Mouse (Mus musculus) liver, embryonic 15.5 days (tissue): Measurements from ENCODE around the gene Bcl7c. TPM values are rescaled to one million over a fixed set of nuclear protein-coding genes. Genes with fewer than 3 reads are reported as not detected.
"Not testable (repeated sequence)": the region's sequence is repeated elsewhere in the genome, so short reads cannot be mapped to it uniquely, and the experiment has no call there.

Experiments used
- ATAC-seq: fragments of 200-750 bp; cut with Nextera tagmentation; 2 replicates; pipeline ENCODE4 v1.8.0; 2017; ENCODE audit warnings: moderate number of reproducible peaks, mild to moderate bottlenecking, moderate library complexity; ENCODE audit not compliant: insufficient read depth
- H3K27ac ChIP-seq: fragments of 300-500 bp; sonication (generic); replicated peaks from 2 replicates; pipeline ENCODE4 v1.5.1; 2015; ENCODE audit warnings: mild to moderate bottlenecking, inconsistent platforms
- H3K27me3 ChIP-seq: fragments of 300-500 bp; sonication (generic); 2 replicates; pipeline ENCODE4 v1.6.1; 2015; ENCODE audit warnings: mild to moderate bottlenecking, inconsistent platforms
- H3K36me3 ChIP-seq: fragments of 300-500 bp; sonication (generic); replicated peaks from 2 replicates; pipeline ENCODE4 v1.6.1; 2015; ENCODE audit warnings: moderate library complexity, mild to moderate bottlenecking, inconsistent platforms
- H3K4me1 ChIP-seq: fragments of 300-500 bp; sonication (generic); replicated peaks from 2 replicates; pipeline ENCODE4 v1.6.1; 2015; ENCODE audit warnings: inconsistent platforms
- H3K4me2 ChIP-seq: fragments of 300-500 bp; sonication (generic); 2 replicates; pipeline ENCODE4 v1.6.1; 2015; ENCODE audit warnings: moderate library complexity, mild to moderate bottlenecking, inconsistent platforms
- H3K4me3 ChIP-seq: fragments of 300-500 bp; sonication (generic); replicated peaks from 2 replicates; pipeline ENCODE4 v1.5.1; 2015; ENCODE audit warnings: mild to moderate bottlenecking, inconsistent platforms
- H3K9ac ChIP-seq: fragments of 300-500 bp; sonication (generic); 2 replicates; pipeline ENCODE4 v1.6.1; 2015; ENCODE audit warnings: moderate library complexity, mild to moderate bottlenecking, inconsistent platforms
- H3K9me3 ChIP-seq: fragments of 300-500 bp; sonication (generic); replicated peaks from 2 replicates; pipeline ENCODE4 v1.6.1; 2016; ENCODE audit warnings: inconsistent platforms
- WGBS: fragments of 180-500 bp; shearing (Covaris S2); methylation state at CpG from one replicate; pipeline ENCODE4 v1.1.7; 2015; ENCODE audit warnings: mixed read lengths; ENCODE audit not compliant: insufficient replicate concordance; 5-methylcytosine and 5-hydroxymethylcytosine counted together
- polyA plus RNA-seq: library from polyadenylated mRNA; unstranded; fragments of >200 nt; fragmentation: Nextera tagmentation; extraction: Ambion mirVana; gene quantifications from 2 replicates; pipeline ENCODE4 v1.2.1, GENCODE M21; 2015

Bcl7c gene
- polyA plus RNA-seq, 1 experiment from 2014 or later, result 23.7 TPM

DNA sequence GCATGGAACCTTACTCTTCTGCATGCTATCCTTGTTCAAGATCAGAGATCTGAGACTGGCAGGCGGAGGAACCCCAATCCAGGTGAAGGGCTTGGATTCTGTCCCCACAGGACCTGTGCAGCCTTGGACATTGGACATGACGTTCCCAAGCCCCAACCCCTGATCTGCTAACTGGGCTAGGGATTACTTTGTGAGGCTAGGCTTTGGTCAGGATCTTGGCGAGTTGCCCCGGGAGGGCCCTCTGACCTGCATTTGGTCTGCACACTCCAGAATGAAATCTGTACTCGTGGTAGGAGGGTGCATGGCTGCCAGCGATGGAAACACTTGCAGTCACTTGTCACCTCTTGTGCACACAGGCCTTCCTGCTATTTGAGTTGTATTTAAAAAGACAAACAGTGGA is 45.8 kb downstream of the Bcl7c start:
- peaks cover 2% of the 10 kb centered on the region; the same call in 1 of the 2 replicates for H3K4me1 ChIP-seq
- whole genome bisulfite sequencing, result 64% methylated on average over 6 of the region's 6 CpGs
- H3K27me3 ChIP-seq, result no peaks in the 10 kb centered on the region
- H3K4me2 ChIP-seq, result no peak overlapping the region
- no peak overlapping the region for H3K9ac ChIP-seq
- ATAC-seq, result 0 out of 2 replicates have a peak, but pooled peaks have one; percentile 25
- H3K36me3 ChIP-seq, result no peaks in the 10 kb centered on the region
- no peak overlapping the region for H3K27ac ChIP-seq
- no peaks in the 10 kb centered on the region for H3K9me3 ChIP-seq
- no peak overlapping the region for H3K4me3 ChIP-seq

- Histone ChIP-seq H3K36me3 (no peaks in the 10 kb centered on the region), H3K9me3 (no peaks in the 10 kb centered on the region), H3K4me2 (no peak overlapping the region), H3K9ac (no peak overlapping the region), H3K4me3 (no peak overlapping the region), H3K4me1 (peaks cover 2% of the 10 kb centered on the region; the same call in 1 of the 2 replicates), H3K27ac (no peak overlapping the region), H3K27me3 (no peaks in the 10 kb centered on the region)
- no peak for ATAC-seq
- WGBS, result 63% methylated on average over 6 of the region's 6 CpGs
Observed at GRCm38 (mm10) chr7:127661833-127662232, 46.9 kb downstream of the Bcl7c start.

- no peaks in the 10 kb centered on the region for H3K9me3 ChIP-seq
- 71% methylated on average over 3 of the region's 3 CpGs for WGBS
- H3K27me3 ChIP-seq, result no peaks in the 10 kb centered on the region
- H3K36me3 ChIP-seq, result no peaks in the 10 kb centered on the region
- H3K4me1 ChIP-seq, result 0 out of 2 replicates have a peak, but pooled peaks cover 2% of the 10 kb centered on the region
- no peak overlapping the region for H3K4me2 ChIP-seq
- ATAC-seq, result no peak
- H3K9ac ChIP-seq, result no peak overlapping the region
- H3K27ac ChIP-seq, result no peak overlapping the region
- no peak overlapping the region for H3K4me3 ChIP-seq
Observed at GRCm38 (mm10) chr7:127660882-127661281, 47.9 kb downstream of the Bcl7c start.

GRCm38 (mm10) chr7:127656946-127657345 is 51.8 kb downstream of the Bcl7c start:
- whole genome bisulfite sequencing, result 19% methylated on average over 4 of the region's 4 CpGs

DNA sequence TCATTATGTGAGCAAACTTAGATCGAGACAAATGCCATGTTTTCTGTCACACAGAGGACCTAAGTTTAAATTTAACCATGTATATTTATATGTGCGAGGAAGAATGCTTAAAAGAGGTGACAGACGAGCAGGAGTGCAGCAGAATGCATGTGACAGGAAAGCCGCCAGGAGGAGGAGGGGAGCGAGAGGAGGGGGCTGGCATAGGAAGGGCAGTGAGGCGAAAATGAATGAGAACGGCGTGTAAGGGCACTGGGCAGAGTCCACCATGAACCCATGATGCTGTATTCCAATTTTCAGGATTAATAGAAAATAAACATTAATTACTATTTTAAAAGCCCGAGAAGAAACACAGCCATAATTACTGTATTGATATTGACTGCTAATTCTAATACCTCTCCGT is 54.4 kb downstream of the Bcl7c start:
- Histone ChIP-seq H3K4me3 (no peak overlapping the region), H3K9ac (no peak overlapping the region), H3K9me3 (no peaks in the 10 kb centered on the region), H3K4me1 (no peaks in the 10 kb centered on the region), H3K27me3 (peaks cover 13% of the 10 kb centered on the region), H3K27ac (no peak overlapping the region), H3K4me2 (no peak overlapping the region), H3K36me3 (no peaks in the 10 kb centered on the region)
- ATAC-seq, result no peak
- 59% methylated on average over 10 of the region's 10 CpGs for WGBS

More at GRCm38 (mm10) chr7:127656946-127657345, 51.8 kb downstream of the Bcl7c start:
- H3K27me3 ChIP-seq, result peaks cover 10% of the 10 kb centered on the region
- H3K36me3 ChIP-seq, result no peaks in the 10 kb centered on the region
- no peak overlapping the region for H3K4me2 ChIP-seq
- no peaks in the 10 kb centered on the region for H3K4me1 ChIP-seq
- ATAC-seq, result no peak
- no peak overlapping the region for H3K4me3 ChIP-seq
- no peak overlapping the region for H3K27ac ChIP-seq
- no peaks in the 10 kb centered on the region for H3K9me3 ChIP-seq
- H3K9ac ChIP-seq, result no peak overlapping the region

DNA sequence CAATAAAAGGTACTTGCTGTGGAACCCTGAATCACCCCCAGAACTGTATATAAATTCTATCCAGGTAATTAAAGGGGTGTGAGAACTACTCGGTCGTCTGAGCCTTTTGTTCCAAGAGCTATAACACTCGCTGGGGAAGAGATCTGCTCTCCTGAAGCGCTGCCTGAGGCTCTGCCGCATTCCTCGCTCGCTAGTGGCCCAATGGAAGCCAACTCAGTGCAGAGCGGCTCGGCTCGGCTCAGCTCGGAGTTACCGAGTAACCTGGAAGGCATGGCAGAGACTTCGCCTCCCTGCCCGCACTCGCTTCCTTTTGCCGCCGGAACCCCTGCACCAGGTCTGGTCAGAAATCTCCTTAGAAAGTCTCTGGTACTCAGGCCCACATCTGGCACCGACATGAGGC is 56.7 kb downstream of the Bcl7c start:
- Histone ChIP-seq H3K4me2 (peak overlapping the region; percentile 35), H3K27me3 (peaks cover 13% of the 10 kb centered on the region), H3K4me3 (no peak overlapping the region), H3K4me1 (no peaks in the 10 kb centered on the region), H3K9me3 (no peaks in the 10 kb centered on the region), H3K9ac (no peak overlapping the region), H3K36me3 (no peaks in the 10 kb centered on the region), H3K27ac (no peak overlapping the region)
- WGBS, result 26% methylated on average over 18 of the region's 18 CpGs
- no peak for ATAC-seq

DNA sequence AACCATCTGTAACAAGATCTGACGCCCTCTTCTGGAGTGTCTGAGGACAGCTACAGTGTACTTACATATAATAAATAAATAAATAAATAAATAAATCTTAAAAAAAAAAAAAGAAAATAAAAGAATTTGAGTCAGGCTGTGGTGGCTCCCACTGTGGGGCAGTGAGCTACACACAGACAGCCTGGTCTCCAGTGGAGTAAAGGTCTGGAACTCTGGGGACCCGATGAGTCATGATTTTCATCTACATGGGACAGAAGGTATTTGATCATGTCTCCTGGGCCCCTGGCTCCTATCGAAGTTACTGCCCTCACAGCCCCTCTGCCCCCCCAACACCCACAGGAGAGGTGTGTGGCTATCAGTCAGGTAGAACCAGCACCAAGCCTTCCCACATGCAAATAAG is 57.1 kb downstream of the Bcl7c start:
- Histone ChIP-seq H3K36me3 (no peaks in the 10 kb centered on the region), H3K9me3 (no peaks in the 10 kb centered on the region), H3K9ac (no peak overlapping the region), H3K4me1 (no peaks in the 10 kb centered on the region), H3K27me3 (peaks cover 13% of the 10 kb centered on the region), H3K4me2 (no peak overlapping the region; the same call in 1 of the 2 replicates), H3K27ac (no peak overlapping the region), H3K4me3 (no peak overlapping the region)
- 55% methylated on average over 3 of the region's 3 CpGs for WGBS
- ATAC-seq, result no peak

DNA sequence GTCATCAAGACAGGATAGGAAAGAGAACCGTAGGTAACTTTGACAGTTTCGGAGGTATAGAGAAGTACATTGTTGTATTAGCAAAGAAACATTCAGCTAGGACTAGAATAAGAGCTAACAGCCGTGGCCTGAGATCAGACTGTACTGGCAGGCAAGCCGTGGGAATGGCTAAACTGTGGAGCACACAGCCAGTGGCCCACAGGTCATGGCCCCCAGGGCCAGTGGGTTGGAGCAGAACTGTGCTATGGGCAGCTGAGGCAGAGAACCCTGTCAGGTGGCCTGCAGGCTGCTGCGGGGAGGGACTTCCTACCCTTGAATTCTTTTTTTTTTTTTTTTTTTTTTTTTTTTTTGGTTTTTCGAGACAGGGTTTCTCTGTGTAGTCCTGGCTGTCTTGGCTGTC is 59.5 kb downstream of the Bcl7c start:
- no peak for ATAC-seq
- Histone ChIP-seq H3K27me3 (peaks cover 26% of the 10 kb centered on the region), H3K4me3 (no peak overlapping the region), H3K36me3 (no peaks in the 10 kb centered on the region), H3K4me1 (no peaks in the 10 kb centered on the region), H3K9ac (no peak overlapping the region), H3K27ac (no peak overlapping the region), H3K4me2 (no peak overlapping the region), H3K9me3 (no peaks in the 10 kb centered on the region)
- 70% methylated on average over 6 of the region's 6 CpGs for WGBS

DNA sequence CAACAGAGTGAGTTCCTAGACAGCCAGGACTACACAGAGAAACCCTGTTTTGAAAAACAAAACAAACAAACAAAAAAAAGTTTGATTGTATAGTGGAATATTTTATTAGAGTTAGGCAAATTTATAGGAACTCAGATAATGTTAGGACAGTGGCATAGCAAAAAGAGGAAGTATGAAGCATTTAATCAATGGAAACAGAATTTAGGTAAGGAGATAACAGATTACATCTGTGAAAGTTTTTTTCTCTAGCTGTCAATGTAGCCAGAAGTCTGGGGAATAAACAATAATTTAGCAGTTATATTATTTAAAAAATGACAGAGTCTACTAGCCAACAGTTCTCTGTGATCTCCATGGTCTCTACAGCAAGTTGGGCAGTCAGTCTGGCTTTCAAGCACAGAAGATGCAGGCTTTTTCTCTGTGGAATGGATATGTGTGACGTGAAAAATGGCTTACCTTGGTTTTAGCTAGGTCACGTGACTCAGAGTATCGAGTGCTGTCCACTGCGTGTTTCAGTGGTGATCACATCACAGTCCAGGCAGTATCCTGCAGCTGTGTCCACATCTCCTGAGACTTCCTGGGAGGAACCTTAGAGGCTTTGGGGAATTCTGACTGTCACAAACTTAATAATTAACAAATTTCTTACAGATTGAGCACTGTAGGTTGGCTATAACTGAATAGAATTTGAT is 60.1 kb downstream of the Bcl7c start:
- Histone ChIP-seq H3K4me2 (no peak overlapping the region), H3K9ac (no peak overlapping the region), H3K27ac (no peak overlapping the region), H3K4me3 (no peak overlapping the region), H3K36me3 (no peaks in the 10 kb centered on the region), H3K9me3 (no peaks in the 10 kb centered on the region), H3K27me3 (peaks cover 26% of the 10 kb centered on the region), H3K4me1 (no peaks in the 10 kb centered on the region)
- ATAC-seq, result no peak
- WGBS, result 61% methylated on average over 4 of the region's 4 CpGs

GRCm38 (mm10) chr7:127647576-127647975 is 61.2 kb downstream of the Bcl7c start:
- H3K4me3 ChIP-seq, H3K36me3 ChIP-seq, H3K9ac ChIP-seq, ATAC-seq, H3K9me3 ChIP-seq, H3K27ac ChIP-seq, H3K4me1 ChIP-seq, H3K4me2 ChIP-seq: not testable (repeated sequence)
- 81% methylated on average over 7 of the region's 7 CpGs for WGBS
- peaks cover 27% of the 10 kb centered on the region for H3K27me3 ChIP-seq

GRCm38 (mm10) chr7:127646363-127646762 is 62.4 kb downstream of the Bcl7c start:
- Histone ChIP-seq H3K4me1 (no peaks in the 10 kb centered on the region), H3K4me3 (no peak overlapping the region), H3K27me3 (peaks cover 26% of the 10 kb centered on the region), H3K9me3 (no peaks in the 10 kb centered on the region), H3K36me3 (no peaks in the 10 kb centered on the region), H3K9ac (no peak overlapping the region), H3K27ac (no peak overlapping the region), H3K4me2 (no peak overlapping the region)
- ATAC-seq, result no peak
- 63% methylated on average over 4 of the region's 4 CpGs for WGBS

DNA sequence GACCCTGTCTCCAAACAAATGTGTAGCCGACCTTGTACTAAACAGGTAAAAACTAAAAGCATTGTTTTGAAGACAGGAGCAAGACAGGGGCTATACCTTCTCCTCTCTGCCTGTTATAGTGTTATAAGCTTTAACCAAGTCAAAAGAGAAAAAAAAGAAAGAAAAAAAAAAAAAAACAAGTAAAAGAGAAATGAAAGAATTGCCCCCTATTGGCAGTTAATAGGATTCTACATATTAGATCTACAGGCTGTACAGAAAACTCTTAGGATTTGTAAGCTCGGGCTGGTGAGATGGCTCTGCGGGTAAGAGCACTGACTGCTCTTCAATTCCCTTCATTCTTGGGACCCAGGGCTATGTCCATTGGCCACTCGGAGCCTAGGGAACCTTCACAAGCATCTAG is 66.5 kb downstream of the Bcl7c start:
- Histone ChIP-seq H3K9me3 (no peaks in the 10 kb centered on the region), H3K36me3 (no peaks in the 10 kb centered on the region), H3K27me3 (peaks cover 56% of the 10 kb centered on the region), H3K9ac (no peak overlapping the region), H3K4me3 (no peak overlapping the region), H3K27ac (no peak overlapping the region), H3K4me2 (no peak overlapping the region), H3K4me1 (no peaks in the 10 kb centered on the region)
- 56% methylated on average over 4 of the region's 4 CpGs for WGBS
- no peak for ATAC-seq
